Mouse (Mus musculus) intestine, embryonic 16.5 days (tissue): ENCODE data around the gene Wdr54. TPM values are rescaled to one million over a fixed set of nuclear protein-coding genes. Genes with fewer than 3 reads are reported as not detected.

Source experiments
- ATAC-seq: fragments of 200-750 bp; cut with Nextera tagmentation; 2 replicates; pipeline ENCODE4 v1.8.0; 2017; ENCODE audit warnings: moderate TSS enrichment, moderate library complexity
- H3K27ac ChIP-seq: fragments of 300-500 bp; sonication (generic); 2 replicates; pipeline ENCODE4 v1.5.1; 2014; ENCODE audit warnings: mild to moderate bottlenecking, low read length
- H3K27me3 ChIP-seq: fragments of 300-500 bp; sonication (generic); replicated peaks from 2 replicates; pipeline ENCODE4 v1.6.1; 2014; ENCODE audit warnings: low read length, control low read depth, mixed read lengths; ENCODE audit not compliant: control insufficient read depth, insufficient read depth
- H3K36me3 ChIP-seq: fragments of 300-500 bp; sonication (generic); 2 replicates; pipeline ENCODE4 v1.6.1; 2014; ENCODE audit warnings: low read length, control low read depth; ENCODE audit not compliant: control insufficient read depth, insufficient read depth
- H3K4me1 ChIP-seq: fragments of 300-500 bp; sonication (generic); 2 replicates; pipeline ENCODE4 v1.6.1; 2014; ENCODE audit warnings: low read length, control low read depth, mixed read lengths; ENCODE audit not compliant: control insufficient read depth, insufficient read depth
- H3K4me2 ChIP-seq: fragments of 300-500 bp; sonication (generic); 2 replicates; pipeline ENCODE4 v1.6.1; 2014; ENCODE audit warnings: low read depth, low read length, control low read depth
- H3K4me3 ChIP-seq: fragments of 300-500 bp; sonication (generic); 2 replicates; pipeline ENCODE4 v1.5.1; 2014; ENCODE audit warnings: mild to moderate bottlenecking, low read length
- H3K9ac ChIP-seq: fragments of 300-500 bp; sonication (generic); 2 replicates; pipeline ENCODE4 v1.6.1; 2014; ENCODE audit warnings: low read depth, low read length
- H3K9me3 ChIP-seq: fragments of 300-500 bp; sonication (generic); 2 replicates; pipeline ENCODE4 v1.6.1; 2016; ENCODE audit warnings: low read length, control low read depth; ENCODE audit not compliant: control insufficient read depth
- WGBS: fragments of 180-500 bp; shearing (Covaris S2); extraction: QIAGEN DNeasy Blood & Tissue Kit; methylation state at CpG from one replicate; pipeline ENCODE4 v1.1.7; 2014; 5-methylcytosine and 5-hydroxymethylcytosine counted together
- polyA plus RNA-seq: library from polyadenylated mRNA; unstranded; fragments of >200 nt; fragmentation: Nextera tagmentation; extraction: Ambion mirVana; gene quantifications from 2 replicates; pipeline ENCODE4 v1.2.1, GENCODE M21; 2015

Gene Wdr54
- polyA plus RNA-seq, 1 experiment from 2014 or later, result 4.6 TPM

GRCm38 (mm10) chr6:83115682-83116372 is 40.4 kb downstream of the Wdr54 start:
- no peaks in the 10 kb centered on the region; the same call in 1 of the 2 replicates for H3K36me3 ChIP-seq
- H3K9me3 ChIP-seq, result no peaks in the 10 kb centered on the region
- ATAC-seq, result peak; percentile 70
- H3K4me1 ChIP-seq, result peaks cover 25% of the 10 kb centered on the region
- peak overlapping the region; percentile 92 for H3K9ac ChIP-seq
- H3K4me2 ChIP-seq, result peak overlapping the region; percentile 88
- whole genome bisulfite sequencing, result under 1% methylated on average over 46 of the region's 48 CpGs
- H3K27me3 ChIP-seq, result no peaks in the 10 kb centered on the region
- peak overlapping the region; percentile 72 for H3K27ac ChIP-seq
- peak overlapping the region; percentile 85 for H3K4me3 ChIP-seq

GRCm38 (mm10) chr6:83115011-83115671 is 41.1 kb downstream of the Wdr54 start, which contains the start of gene Mogs:
TSS of gene Mogs (plus strand) at chr6:83115496.
- Histone ChIP-seq H3K4me3 (peak within 1 kb of the TSS; percentile 85), H3K36me3 (no peaks in the 10 kb centered on the region; the same call in 1 of the 2 replicates), H3K9ac (peak within 1 kb of the TSS; percentile 92), H3K4me1 (peaks cover 21% of the 10 kb centered on the region), H3K27me3 (no peaks in the 10 kb centered on the region), H3K4me2 (peak within 1 kb of the TSS; percentile 88), H3K9me3 (no peaks in the 10 kb centered on the region), H3K27ac (peak within 1 kb of the TSS; percentile 87)
- ATAC-seq, result peak; percentile 92
- 1% methylated on average over 44 of the region's 58 CpGs for WGBS

- H3K27me3 ChIP-seq, result no peaks in the 10 kb centered on the region
- no peak overlapping the region for H3K4me3 ChIP-seq
- H3K4me2 ChIP-seq, result no peak overlapping the region
- H3K9me3 ChIP-seq, result no peaks in the 10 kb centered on the region
- no peak overlapping the region for H3K9ac ChIP-seq
- 93% methylated on average over 4 of the region's 4 CpGs for WGBS
- peaks cover 29% of the 10 kb centered on the region for H3K4me1 ChIP-seq
- no peak overlapping the region for H3K27ac ChIP-seq
- no peak for ATAC-seq
- H3K36me3 ChIP-seq, result no peaks in the 10 kb centered on the region
Observed at GRCm38 (mm10) chr6:83111510-83112136, 44.6 kb downstream of the Wdr54 start.

GRCm38 (mm10) chr6:83108762-83109668 is 47.2 kb downstream of the Wdr54 start, which contains the start of gene Mrpl53:
TSS of gene Mrpl53 (plus strand) at chr6:83109040.
- H3K36me3 ChIP-seq, result no peaks in the 10 kb centered on the region
- no peaks in the 10 kb centered on the region for H3K27me3 ChIP-seq
- no peaks in the 10 kb centered on the region for H3K9me3 ChIP-seq
- WGBS, result under 1% methylated on average over 76 of the region's 76 CpGs
- peaks cover 16% of the 10 kb centered on the region for H3K4me1 ChIP-seq
- peak within 1 kb of the TSS; percentile 97 for H3K9ac ChIP-seq
- H3K27ac ChIP-seq, result peak within 1 kb of the TSS; percentile 85
- peak within 1 kb of the TSS; percentile 78 for H3K4me2 ChIP-seq
- peak within 1 kb of the TSS; percentile 95 for H3K4me3 ChIP-seq
- peak; percentile 90 for ATAC-seq

DNA sequence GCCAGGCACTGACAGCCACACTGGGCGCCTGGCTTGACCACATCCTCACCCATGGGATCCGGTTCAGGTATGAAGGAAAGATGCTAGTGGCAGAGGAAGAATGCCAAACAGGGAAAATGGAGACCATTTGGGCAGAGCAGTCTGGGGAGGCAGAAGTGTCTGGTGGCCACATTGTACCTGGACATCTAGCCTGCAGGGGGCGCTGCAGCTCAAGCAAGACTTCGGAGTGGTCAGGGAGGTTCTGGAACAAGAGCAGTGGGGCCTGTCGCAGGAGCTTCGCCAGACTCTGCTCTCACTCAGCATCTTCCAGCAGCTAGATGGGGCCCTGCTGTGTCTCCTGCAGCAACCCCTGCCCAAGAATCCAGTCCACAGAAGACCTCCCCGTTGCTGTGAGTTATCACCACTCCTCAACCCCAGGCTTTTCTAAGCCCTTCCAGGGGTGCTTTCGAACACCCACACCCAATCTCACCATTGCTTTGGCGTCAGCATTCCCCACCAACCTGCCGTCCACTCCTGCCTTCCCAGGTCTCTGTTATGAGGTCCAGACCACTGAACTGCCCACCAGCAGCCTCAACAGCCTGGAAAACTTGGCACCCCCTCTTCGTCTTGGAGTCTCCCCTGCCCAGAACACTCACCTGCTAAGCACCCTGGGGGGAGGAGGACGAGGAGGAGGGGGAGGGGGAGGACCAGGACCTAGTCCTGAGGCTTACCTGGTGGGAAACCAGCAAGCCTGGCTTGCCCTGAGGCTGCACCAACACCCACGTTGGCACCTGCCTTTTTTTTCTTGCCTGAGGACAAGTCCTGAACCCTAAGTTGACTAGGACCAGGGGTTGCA is 48.4 kb downstream of the Wdr54 start:
- 0 out of 2 replicates have a peak overlapping the region, but pooled peaks have one; percentile 97 for H3K9ac ChIP-seq
- WGBS, result 38% methylated on average over 13 of the region's 13 CpGs

DNA sequence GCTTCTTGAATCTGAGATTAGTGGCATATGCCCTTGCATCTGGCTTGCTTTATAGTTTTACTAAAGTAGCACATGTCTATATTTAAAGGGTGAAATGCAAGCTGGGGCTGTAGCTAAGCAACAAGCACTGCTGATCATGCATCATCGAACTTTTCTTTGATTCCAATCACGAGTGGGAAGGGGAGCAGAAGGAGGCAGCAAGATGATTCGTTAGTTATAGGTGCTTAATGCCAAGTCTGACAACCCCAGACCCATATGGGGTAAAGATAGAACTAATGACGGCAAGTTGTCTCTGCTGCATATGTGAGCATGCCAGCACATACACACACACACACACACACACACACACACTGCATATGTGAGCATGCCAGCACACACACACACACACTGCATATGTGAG is 52.0 kb downstream of the Wdr54 start:
- Histone ChIP-seq H3K27me3 (no peaks in the 10 kb centered on the region), H3K9me3 (no peaks in the 10 kb centered on the region), H3K9ac (no peak overlapping the region), H3K27ac (no peak overlapping the region), H3K4me1 (peaks cover 27% of the 10 kb centered on the region), H3K36me3 (no peaks in the 10 kb centered on the region), H3K4me2 (no peak overlapping the region), H3K4me3 (no peak overlapping the region)
- WGBS, result 74% methylated on average over 4 of the region's 4 CpGs
- no peak for ATAC-seq

More for the DNA sequence above, 48.4 kb downstream of the Wdr54 start:
- no peak overlapping the region for H3K27ac ChIP-seq
- peak; percentile 7; the same call in 1 of the 2 replicates for ATAC-seq
- no peaks in the 10 kb centered on the region for H3K9me3 ChIP-seq
- no peaks in the 10 kb centered on the region for H3K36me3 ChIP-seq
- no peaks in the 10 kb centered on the region for H3K27me3 ChIP-seq
- peaks cover 25% of the 10 kb centered on the region for H3K4me1 ChIP-seq
- peak overlapping the region; percentile 95 for H3K4me3 ChIP-seq
- peak overlapping the region; percentile 78 for H3K4me2 ChIP-seq

DNA sequence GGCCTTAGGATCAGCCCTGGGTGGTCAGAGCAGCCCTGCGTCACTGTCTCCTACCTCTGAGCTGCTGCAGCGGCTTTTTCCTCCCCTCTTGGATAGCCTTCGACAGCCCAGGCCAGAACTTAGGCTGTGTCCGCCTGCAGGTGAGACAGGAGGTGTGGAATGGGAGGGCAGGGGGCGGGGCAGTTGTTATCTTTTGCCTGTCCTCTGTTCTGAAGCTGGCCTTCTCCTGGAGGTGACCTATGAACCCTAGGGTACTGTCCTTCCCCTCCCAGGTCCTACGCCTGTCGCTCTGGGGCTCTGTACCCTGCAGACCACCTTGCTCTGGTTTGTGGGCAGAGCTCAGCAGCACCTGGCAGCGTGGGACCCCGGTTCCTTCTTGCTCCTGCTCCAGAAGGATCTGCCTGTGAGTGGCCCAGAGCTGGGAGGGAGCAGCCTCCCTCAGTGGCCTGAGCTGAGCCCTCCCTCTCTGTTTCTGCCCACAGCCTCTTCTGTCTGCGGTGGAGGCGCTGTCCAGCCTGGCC is 53.0 kb downstream of the Wdr54 start:
- Histone ChIP-seq H3K9ac (peak overlapping the region; percentile 88), H3K4me1 (peaks cover 25% of the 10 kb centered on the region), H3K4me3 (peak overlapping the region; percentile 80; the same call in 1 of the 2 replicates), H3K27ac (0 out of 2 replicates have a peak overlapping the region, but pooled peaks have one; percentile 28), H3K4me2 (peak overlapping the region; percentile 97), H3K36me3 (no peaks in the 10 kb centered on the region), H3K9me3 (no peaks in the 10 kb centered on the region), H3K27me3 (no peaks in the 10 kb centered on the region)
- 0 out of 2 replicates have a peak, but pooled peaks have one; percentile 24 for ATAC-seq
- 53% methylated on average over 11 of the region's 11 CpGs for WGBS
